Mouse (Mus musculus): ENCODE data around the gene Utrn.

Utrn gene

GRCm38 (mm10) chr10:12489551-12490177 lies 379.5 kb downstream of the Utrn start:
- no peaks in the 10 kb centered on the region for H3K27me3 ChIP-seq (ENCODE audit: control insufficient read depth, insufficient read depth, low read length, poor library complexity, severe bottlenecking)
- no peak for DNase-seq (ENCODE audit: low read depth, low spot score)
- no peaks in the 10 kb centered on the region for H3K36me3 ChIP-seq (ENCODE audit: control insufficient read depth, insufficient read depth, low read length, poor library complexity, severe bottlenecking)

GRCm38 (mm10) chr10:12488518-12488917 lies 380.6 kb downstream of the Utrn start:
- Histone ChIP-seq H3K36me3 (ENCODE audit: control insufficient read depth, insufficient read depth, low read length, poor library complexity, severe bottlenecking) (no peaks in the 10 kb centered on the region), H3K27me3 (ENCODE audit: control insufficient read depth, insufficient read depth, low read length, poor library complexity, severe bottlenecking) (no peaks in the 10 kb centered on the region)
- DNase-seq (ENCODE audit: low read depth, low spot score) = no peak

- no peaks in the 10 kb centered on the region for H3K36me3 ChIP-seq (ENCODE audit: control insufficient read depth, insufficient read depth, low read length, poor library complexity, severe bottlenecking)
- DNase-seq (ENCODE audit: low read depth, low spot score) = no peak
- H3K27me3 ChIP-seq (ENCODE audit: control insufficient read depth, insufficient read depth, low read length, poor library complexity, severe bottlenecking) = no peaks in the 10 kb centered on the region
Observed at GRCm38 (mm10) chr10:12488117-12488516, 381.0 kb downstream of the Utrn start.

GRCm38 (mm10) chr10:12483494-12483893 lies 385.7 kb downstream of the Utrn start:
- H3K27me3 ChIP-seq (ENCODE audit: control insufficient read depth, insufficient read depth, low read length, poor library complexity, severe bottlenecking) = no peaks in the 10 kb centered on the region
- no peak for DNase-seq (ENCODE audit: low read depth, low spot score)
- 0 out of 2 replicates have a peak, but pooled peaks cover 2% of the 10 kb centered on the region for H3K36me3 ChIP-seq (ENCODE audit: control insufficient read depth, insufficient read depth, low read length, poor library complexity, severe bottlenecking)

GRCm38 (mm10) chr10:12482975-12483374 lies 386.2 kb downstream of the Utrn start:
- no peak for DNase-seq (ENCODE audit: low read depth, low spot score)
- Histone ChIP-seq H3K27me3 (ENCODE audit: control insufficient read depth, insufficient read depth, low read length, poor library complexity, severe bottlenecking) (no peaks in the 10 kb centered on the region), H3K36me3 (ENCODE audit: control insufficient read depth, insufficient read depth, low read length, poor library complexity, severe bottlenecking) (0 out of 2 replicates have a peak, but pooled peaks cover 2% of the 10 kb centered on the region)

- no peaks in the 10 kb centered on the region for H3K27me3 ChIP-seq (ENCODE audit: control insufficient read depth, insufficient read depth, low read length, poor library complexity, severe bottlenecking)
- no peak for DNase-seq (ENCODE audit: low read depth, low spot score)
- peaks cover 2% of the 10 kb centered on the region; the same call in 1 of the 2 replicates for H3K36me3 ChIP-seq (ENCODE audit: control insufficient read depth, insufficient read depth, low read length, poor library complexity, severe bottlenecking)
Observed at GRCm38 (mm10) chr10:12474850-12475621, 394.1 kb downstream of the Utrn start.

- H3K36me3 ChIP-seq (ENCODE audit: control insufficient read depth, insufficient read depth, low read length, poor library complexity, severe bottlenecking) = no peaks in the 10 kb centered on the region
- DNase-seq (ENCODE audit: low read depth, low spot score) = no peak
- H3K27me3 ChIP-seq (ENCODE audit: control insufficient read depth, insufficient read depth, low read length, poor library complexity, severe bottlenecking) = no peaks in the 10 kb centered on the region
Observed at GRCm38 (mm10) chr10:12469391-12470057, 399.6 kb downstream of the Utrn start.

GRCm38 (mm10) chr10:12467544-12467943 lies 401.6 kb downstream of the Utrn start:
- DNase-seq (ENCODE audit: low read depth, low spot score) = no peak
- 0 out of 2 replicates have a peak, but pooled peaks cover 2% of the 10 kb centered on the region for H3K36me3 ChIP-seq (ENCODE audit: control insufficient read depth, insufficient read depth, low read length, poor library complexity, severe bottlenecking)

GRCm38 (mm10) chr10:12460945-12461344 lies 408.2 kb downstream of the Utrn start:
- no peaks in the 10 kb centered on the region for H3K27me3 ChIP-seq (ENCODE audit: control insufficient read depth, insufficient read depth, low read length, poor library complexity, severe bottlenecking)
- DNase-seq (ENCODE audit: low read depth, low spot score) = no peak
- 0 out of 2 replicates have a peak, but pooled peaks cover 2% of the 10 kb centered on the region for H3K36me3 ChIP-seq (ENCODE audit: control insufficient read depth, insufficient read depth, low read length, poor library complexity, severe bottlenecking)

More at GRCm38 (mm10) chr10:12467544-12467943, 401.6 kb downstream of the Utrn start:
- H3K27me3 ChIP-seq (ENCODE audit: control insufficient read depth, insufficient read depth, low read length, poor library complexity, severe bottlenecking) = no peaks in the 10 kb centered on the region

GRCm38 (mm10) chr10:12456867-12457266 lies 412.3 kb downstream of the Utrn start:
- no peaks in the 10 kb centered on the region; the same call in 1 of the 2 replicates for H3K36me3 ChIP-seq (ENCODE audit: control insufficient read depth, insufficient read depth, low read length, poor library complexity, severe bottlenecking)
- no peaks in the 10 kb centered on the region for H3K27me3 ChIP-seq (ENCODE audit: control insufficient read depth, insufficient read depth, low read length, poor library complexity, severe bottlenecking)
- DNase-seq (ENCODE audit: low read depth, low spot score) = no peak

- DNase-seq (ENCODE audit: low read depth, low spot score) = no peak
- Histone ChIP-seq H3K36me3 (ENCODE audit: control insufficient read depth, insufficient read depth, low read length, poor library complexity, severe bottlenecking) (no peaks in the 10 kb centered on the region; the same call in 1 of the 2 replicates), H3K27me3 (ENCODE audit: control insufficient read depth, insufficient read depth, low read length, poor library complexity, severe bottlenecking) (no peaks in the 10 kb centered on the region)
Observed at GRCm38 (mm10) chr10:12452641-12453040, 416.5 kb downstream of the Utrn start.

GRCm38 (mm10) chr10:12444122-12444521 lies 425.0 kb downstream of the Utrn start:
- no peak for DNase-seq (ENCODE audit: low read depth, low spot score)
- Histone ChIP-seq H3K27me3 (ENCODE audit: control insufficient read depth, insufficient read depth, low read length, poor library complexity, severe bottlenecking) (no peaks in the 10 kb centered on the region), H3K36me3 (ENCODE audit: control insufficient read depth, insufficient read depth, low read length, poor library complexity, severe bottlenecking) (no peaks in the 10 kb centered on the region)

GRCm38 (mm10) chr10:12433161-12433560 lies 436.0 kb downstream of the Utrn start:
- DNase-seq (ENCODE audit: low read depth, low spot score) = no peak
- no peaks in the 10 kb centered on the region for H3K27me3 ChIP-seq (ENCODE audit: control insufficient read depth, insufficient read depth, low read length, poor library complexity, severe bottlenecking)
- 0 out of 2 replicates have a peak, but pooled peaks cover 1% of the 10 kb centered on the region for H3K36me3 ChIP-seq (ENCODE audit: control insufficient read depth, insufficient read depth, low read length, poor library complexity, severe bottlenecking)

GRCm38 (mm10) chr10:12430399-12430798 lies 438.8 kb downstream of the Utrn start:
- Histone ChIP-seq H3K27me3 (ENCODE audit: control insufficient read depth, insufficient read depth, low read length, poor library complexity, severe bottlenecking) (no peaks in the 10 kb centered on the region), H3K36me3 (ENCODE audit: control insufficient read depth, insufficient read depth, low read length, poor library complexity, severe bottlenecking) (0 out of 2 replicates have a peak, but pooled peaks cover 1% of the 10 kb centered on the region)
- DNase-seq (ENCODE audit: low read depth, low spot score) = no peak

- Histone ChIP-seq H3K27me3 (ENCODE audit: control insufficient read depth, insufficient read depth, low read length, poor library complexity, severe bottlenecking) (no peaks in the 10 kb centered on the region), H3K36me3 (ENCODE audit: control insufficient read depth, insufficient read depth, low read length, poor library complexity, severe bottlenecking) (no peaks in the 10 kb centered on the region)
- DNase-seq (ENCODE audit: low read depth, low spot score) = no peak
Observed at GRCm38 (mm10) chr10:12426866-12427265, 442.3 kb downstream of the Utrn start.

Measured in splenic B cell, adult 2 months (primary cell).